Mouse (Mus musculus) bone marrow, adult 2 months (tissue): Measurements from ENCODE around the gene Tbx19.

Source experiments
- CTCF ChIP-seq: fragments of 200-500 bp; IDR thresholded peaks from 2 replicates; pipeline ENCODE4 v1.5.1; 2011; ENCODE audit warnings: low read length, control low read depth; ENCODE audit not compliant: control insufficient read depth, insufficient read depth
- POLR2A ChIP-seq: fragments of 200-500 bp; IDR thresholded peaks from 2 replicates; pipeline ENCODE4 v1.6.1; 2011; ENCODE audit warnings: low read depth, mild to moderate bottlenecking, control low read depth, low read length, borderline replicate concordance; ENCODE audit not compliant: control insufficient read depth

- TF ChIP-seq CTCF (no peak), POLR2A (no peak)
Measured at GRCm38 (mm10) chr1:165198951-165199350, 38.4 kb upstream of the Tbx19 start.
